Mouse (Mus musculus) adrenal gland (tissue): Measurements from ENCODE around the gene Flnb.

Source experiments
- intact Hi-C: fragments of 180-260 bp; cut with DNase I; formaldehyde crosslinking; loops from one replicate; pipeline ENCODE4 v1.15.1; 2025

Gene Flnb

DNA sequence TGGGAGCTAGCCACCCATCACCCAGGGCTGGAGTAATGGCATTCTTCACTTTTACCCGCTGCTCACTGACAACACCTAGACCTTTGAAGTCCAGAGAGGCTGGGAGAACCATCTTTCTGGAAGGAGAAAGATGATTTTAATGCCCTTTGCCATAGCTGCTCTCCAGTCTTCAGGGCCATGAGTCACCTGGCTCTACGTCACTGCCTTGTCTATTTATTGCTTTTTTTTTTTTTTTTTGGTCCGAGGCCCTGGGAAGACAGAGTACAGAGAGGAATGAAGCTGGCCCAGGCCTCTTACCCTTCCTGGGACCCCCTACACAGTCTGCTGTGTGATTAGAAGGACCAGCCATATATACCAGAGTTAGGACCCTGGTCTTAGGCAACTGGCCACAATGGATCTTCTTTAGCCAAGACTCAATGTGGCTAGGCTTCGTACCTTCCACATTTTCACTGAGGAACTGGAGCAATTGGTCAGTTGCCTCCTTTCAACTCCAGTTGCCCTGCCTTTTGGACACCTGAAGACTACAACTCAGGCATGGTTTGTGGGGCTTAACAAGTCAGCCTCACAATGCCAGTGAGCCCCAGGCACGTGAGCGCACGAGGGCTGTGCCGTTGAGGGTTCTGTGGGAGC lies 42.9 kb downstream of the Flnb start:
- intact Hi-C loops, result no loop called here

DNA sequence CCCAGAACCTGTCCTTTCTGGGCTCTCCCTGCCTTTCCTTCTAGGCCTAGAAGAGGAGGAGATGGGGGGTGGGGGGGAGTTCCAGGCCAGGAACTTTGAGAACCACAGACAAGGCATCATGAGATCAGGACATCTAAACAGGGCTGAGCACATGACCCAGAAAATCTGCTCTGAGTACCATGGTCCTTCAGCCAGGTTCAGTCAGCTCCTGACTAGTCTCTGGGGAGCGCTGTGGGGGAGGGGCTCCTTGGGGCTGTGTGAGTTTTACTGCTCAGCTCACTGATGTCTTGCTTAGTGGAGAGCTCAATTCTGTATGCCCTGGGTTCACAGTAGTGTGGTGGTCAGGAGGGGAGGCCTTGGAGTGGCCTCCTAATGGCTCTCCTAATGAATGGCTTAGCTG lies 43.5 kb downstream of the Flnb start:
- intact Hi-C loops, result no loop called here

DNA sequence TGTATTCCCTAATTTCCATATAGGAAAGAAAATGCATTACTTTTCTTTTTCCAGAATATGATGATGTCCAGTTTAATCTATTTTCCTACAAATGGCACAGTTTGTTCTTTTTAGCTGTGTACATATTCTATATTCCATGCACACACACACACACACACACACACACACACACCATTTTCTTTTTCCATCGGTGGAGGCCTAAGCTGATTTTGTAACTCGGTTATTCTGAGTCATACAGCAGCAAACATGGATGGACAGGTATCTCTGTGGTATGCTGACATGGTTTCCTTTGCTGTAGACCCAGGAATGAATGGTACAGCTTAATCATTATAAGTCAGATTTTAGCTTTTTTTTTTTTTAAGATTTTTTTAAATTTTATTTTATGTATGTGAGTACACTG lies 44.5 kb downstream of the Flnb start:
- intact Hi-C loops, result no loop called here

DNA sequence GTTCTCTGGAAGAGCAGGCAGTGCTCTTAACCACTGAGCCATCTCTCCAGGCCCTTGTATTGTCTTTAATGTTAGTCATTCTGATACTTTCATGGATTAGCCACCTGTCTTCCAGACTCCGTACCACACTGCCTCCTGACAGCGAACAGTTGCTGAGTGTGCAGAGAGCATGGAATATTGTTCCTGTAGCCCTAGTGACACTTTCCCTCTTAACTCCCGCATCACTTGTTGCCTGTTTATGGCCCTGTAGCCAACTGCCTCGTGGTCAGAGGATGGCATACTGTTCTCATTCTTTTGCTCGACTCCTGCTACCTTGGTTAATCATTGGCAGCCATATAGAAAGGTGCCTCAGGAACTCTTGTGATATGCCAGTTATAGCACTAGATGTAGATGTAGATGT lies 45.4 kb downstream of the Flnb start:
- intact Hi-C loops, result no loop called here

DNA sequence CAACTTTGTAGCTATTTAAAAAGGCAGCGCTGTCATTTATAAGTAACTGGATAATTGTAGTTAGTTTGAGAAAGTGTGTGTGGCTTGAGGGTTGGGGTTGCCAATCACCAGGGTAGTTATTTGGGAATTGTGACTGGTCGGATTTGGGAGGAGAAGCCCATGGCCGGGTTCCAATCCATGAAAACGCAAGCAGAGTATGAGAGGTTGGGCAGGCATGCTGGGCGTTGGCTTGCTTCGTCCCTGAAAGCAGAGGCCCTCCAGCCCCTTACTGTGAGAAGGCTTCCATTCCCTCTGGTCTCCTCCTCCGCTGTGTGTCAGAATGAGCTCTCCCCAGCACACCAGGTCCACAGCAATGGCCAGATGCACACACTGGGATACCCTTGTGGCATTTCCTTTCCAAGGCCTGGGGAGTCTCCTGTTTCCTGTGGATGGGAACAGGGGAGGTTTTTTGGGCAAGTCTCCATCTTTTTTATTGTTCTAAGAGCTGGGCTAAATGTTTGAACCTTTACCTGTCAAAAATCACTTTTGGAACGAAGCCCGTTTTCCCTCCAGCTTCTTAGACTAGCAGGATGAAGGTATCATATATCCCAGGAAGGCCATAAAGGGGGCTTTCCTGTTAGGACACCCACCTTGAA lies 46.2 kb downstream of the Flnb start:
- intact Hi-C loops, result no loop called here

DNA sequence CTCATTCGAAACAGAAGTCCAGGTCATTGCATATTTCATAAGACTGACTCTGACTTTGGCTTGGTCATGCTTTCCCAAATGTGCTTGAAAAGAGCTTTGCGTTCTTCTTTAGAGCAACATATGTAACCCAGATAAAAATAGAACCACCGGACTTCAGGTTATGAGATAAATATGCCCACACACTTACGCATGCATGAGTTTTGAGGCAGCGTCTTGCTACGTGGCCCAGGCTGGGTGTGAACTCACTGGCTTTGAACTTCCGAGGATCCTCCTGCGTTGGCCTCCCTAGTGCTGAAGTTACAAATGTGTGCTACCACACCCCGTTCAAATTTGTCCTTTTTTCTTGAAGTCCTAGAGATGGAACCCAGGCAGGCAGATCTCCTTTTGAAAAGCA lies 46.7 kb downstream of the Flnb start:
- intact Hi-C loops, result no loop called here

DNA sequence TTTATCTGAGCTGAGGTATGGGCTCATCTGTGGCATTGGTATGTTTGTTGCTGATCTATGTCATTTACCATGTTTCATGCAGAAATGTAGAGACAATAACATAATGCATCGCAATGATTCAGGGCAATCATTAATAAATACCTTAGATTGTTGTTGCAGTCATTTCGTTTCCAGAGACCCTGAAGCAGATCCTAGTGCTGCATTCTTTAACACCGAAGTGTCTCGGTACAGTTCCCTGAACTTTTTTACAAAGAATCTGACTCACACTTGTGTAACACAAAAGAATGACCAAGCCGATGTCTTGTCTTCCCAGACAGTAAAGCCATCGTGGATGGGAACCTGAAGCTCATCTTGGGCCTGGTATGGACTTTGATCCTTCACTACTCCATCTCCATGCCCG lies 49.5 kb downstream of the Flnb start:
- intact Hi-C loops, result no loop called here

DNA sequence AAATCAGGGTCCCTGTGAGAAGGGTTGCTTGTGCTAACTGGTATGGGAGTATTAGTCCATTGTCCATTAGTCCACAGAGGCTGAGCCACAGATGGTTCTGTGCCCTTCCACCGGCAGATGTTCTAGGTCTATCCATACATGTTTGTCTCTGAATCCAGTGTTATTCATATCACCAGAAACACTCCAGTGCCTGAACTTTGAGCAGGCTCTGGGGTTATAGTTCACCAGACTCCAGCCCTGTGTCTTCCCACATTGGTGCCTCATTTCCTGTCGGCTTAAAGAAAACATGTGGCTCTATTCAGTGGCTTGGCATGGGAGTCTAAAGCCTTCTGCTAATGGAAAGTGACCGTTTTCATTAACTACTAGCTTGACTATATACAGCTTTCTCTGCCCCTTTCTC lies 50.1 kb downstream of the Flnb start:
- intact Hi-C loops, result no loop called here

DNA sequence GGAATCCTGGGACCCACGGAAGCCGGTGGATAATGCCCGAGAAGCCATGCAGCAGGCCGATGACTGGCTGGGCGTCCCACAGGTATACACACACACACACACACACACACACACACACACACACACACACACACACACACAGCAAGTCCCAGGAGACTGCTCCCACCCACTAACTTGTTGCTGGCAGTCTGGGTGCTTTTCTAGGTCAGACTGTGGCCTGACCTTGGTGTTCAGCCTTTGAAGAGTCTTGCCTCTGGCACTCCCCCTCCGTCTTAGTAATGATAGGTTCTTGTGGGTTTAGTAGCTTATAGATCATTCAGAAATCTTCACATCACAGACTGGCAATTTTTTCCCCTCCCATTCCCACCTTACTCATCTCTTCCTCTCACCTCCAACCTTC lies 52.0 kb downstream of the Flnb start:
- intact Hi-C loops, result loop anchor here (10.0 kb wide), 2 partner anchors 45 to 55 kb away; no protein-coding TSS in a partner anchor

DNA sequence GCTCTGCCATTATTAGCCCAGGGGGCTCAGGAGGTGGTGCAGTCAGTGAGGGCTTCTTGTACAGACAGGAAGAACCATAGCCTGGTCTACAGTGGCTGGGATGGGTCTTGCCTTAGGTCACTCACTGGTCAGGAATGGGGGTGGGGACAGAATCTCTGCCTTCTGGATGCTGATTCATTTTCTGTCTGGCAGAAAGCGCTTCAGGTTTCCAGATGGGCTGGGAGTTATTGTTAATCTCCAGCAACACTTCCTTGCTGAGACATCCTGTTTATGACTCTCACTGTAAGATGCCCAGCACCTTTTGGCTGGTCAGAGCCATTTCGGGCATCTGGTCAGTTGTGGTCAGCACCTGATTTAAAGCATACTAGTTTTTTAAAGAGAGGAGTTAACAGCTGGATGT lies 55.8 kb downstream of the Flnb start:
- intact Hi-C loops, result loop anchor here (10.0 kb wide), 2 partner anchors 49 to 51 kb away; no protein-coding TSS in a partner anchor

DNA sequence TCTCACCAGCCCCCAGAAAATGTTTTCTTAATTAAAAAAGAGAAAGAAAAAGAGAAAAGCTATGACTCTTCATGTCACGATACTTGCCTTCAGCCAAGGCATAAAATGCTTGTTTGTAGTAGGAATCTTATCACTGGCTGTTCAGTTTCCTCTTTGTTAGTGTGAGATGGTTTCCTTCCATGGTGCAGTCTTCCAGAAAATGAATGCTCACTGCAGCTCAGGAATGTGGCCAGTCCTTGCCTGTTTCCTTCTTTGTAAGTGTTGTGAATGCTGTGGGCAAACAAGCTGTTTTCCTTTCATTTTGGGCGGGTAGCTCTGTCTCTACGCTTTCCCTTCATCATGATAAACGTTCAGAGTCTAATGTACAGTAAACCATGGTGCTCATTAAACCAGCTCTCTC lies 56.7 kb downstream of the Flnb start:
- intact Hi-C loops, result loop anchor here (10.0 kb wide), 2 partner anchors 50 kb away; no protein-coding TSS in a partner anchor

DNA sequence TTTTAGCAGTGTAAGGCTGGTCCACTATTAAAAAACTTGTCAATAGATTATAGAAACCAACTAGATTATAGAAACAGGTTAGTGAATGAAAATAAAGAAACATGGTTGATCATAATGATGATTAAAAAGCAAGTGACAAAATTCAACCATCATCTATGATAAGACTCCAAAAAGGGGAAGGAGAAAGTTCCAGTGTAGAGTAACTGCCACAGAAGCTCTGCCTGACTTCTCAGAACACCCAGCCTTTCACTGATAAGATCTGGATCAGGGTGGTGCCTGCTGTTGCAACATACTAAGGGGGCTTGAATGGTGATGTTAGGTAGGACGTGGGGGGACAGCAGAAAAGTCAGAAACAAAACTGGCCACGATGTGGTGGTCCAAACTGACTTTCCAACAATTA lies 60.2 kb downstream of the Flnb start:
- intact Hi-C loops, result loop anchor here (10.0 kb wide), 2 partner anchors 47 to 53 kb away; no protein-coding TSS in a partner anchor

DNA sequence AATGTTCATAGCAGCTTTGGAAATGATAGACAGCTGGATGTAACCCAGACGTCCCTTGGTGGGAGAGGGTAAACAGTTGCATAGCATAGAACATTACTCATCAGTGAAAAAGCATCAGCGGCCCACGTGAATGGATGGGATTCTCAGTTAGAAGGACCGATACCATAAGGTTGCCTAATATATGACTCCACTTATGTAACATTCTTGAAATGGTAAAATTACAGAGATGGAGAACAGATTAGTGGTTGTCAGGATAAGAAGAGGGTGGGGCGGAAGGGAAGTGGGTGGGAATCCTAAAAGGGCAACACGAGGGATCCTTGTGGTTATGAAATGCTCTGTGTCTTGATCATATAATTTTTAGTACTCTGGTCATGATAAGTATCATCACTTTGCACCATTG lies 62.6 kb downstream of the Flnb start:
- intact Hi-C loops, result no loop called here

DNA sequence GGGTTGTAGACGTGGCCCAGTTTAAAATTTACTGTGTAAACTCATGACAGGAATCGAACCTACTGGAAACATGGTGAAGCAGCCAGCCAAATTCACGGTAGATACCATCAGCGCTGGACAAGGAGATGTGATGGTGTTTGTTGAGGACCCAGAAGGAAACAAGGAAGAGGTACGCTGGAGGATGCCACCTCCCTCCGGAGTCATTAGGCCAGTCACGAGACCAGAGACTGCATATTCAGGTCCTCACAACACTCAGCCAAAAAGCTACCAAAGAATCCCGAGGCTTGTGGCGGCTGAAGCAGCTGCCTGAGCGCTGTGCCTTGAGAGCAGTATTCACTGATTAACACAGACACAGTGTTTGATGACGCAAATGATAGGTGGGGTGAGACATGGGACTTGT lies 63.8 kb downstream of the Flnb start:
- intact Hi-C loops, result no loop called here

DNA sequence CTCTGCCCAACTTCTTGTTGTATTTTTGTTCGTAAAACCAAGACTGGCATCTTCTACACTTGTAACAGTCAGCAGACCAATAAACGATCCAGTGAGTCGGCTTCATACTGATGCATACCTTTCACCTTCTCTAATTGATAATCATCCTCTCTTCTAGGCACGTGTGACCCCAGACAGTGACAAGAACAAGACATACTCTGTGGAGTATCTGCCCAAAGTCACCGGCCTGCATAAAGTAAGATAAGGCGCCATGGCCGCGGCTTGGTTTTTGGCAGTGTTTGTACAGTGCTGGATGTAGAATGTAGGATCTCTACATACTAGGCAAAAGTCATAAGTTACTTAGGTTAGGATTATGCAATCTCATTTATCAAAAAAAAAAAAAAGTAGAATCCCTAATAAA lies 64.3 kb downstream of the Flnb start:
- intact Hi-C loops, result no loop called here

DNA sequence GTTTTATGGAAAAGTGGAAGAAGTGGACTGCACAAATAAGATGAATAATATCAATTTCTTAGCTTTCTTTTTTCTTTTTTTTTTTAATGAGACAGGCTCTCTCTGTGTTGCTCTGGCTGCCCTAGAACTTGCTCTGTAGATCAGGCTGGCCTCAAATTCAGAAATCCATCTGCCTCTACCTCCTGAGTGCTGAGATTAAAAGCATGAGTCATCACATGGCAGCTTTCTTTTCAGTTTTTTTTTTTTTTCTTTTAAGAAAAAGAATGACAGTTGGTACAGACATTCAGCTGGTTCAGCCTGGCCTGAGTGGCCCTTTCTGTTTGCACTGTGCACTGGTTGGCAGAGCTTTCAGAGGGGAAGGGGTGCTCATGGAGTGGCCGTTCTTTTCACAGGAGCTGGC lies 66.4 kb downstream of the Flnb start:
- intact Hi-C loops, result no loop called here

DNA sequence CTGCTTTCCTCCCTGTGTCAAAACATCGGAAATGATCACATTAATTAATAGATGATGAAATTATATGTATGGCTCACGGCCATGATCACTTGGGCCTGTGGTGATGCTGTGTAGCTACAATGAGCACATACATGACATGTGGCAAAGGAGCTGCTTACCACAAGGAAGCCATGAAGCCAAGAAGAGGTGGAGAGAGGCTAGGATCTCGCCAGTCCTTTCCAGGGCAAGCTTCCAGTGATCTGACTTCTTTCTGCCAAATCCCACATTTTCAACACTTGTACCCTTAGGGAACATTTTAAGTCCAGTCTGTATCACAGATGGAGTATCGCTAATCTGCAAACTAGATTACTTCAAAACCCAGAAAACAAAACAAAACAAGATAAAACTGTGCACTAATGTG lies 67.1 kb downstream of the Flnb start:
- intact Hi-C loops, result no loop called here

DNA sequence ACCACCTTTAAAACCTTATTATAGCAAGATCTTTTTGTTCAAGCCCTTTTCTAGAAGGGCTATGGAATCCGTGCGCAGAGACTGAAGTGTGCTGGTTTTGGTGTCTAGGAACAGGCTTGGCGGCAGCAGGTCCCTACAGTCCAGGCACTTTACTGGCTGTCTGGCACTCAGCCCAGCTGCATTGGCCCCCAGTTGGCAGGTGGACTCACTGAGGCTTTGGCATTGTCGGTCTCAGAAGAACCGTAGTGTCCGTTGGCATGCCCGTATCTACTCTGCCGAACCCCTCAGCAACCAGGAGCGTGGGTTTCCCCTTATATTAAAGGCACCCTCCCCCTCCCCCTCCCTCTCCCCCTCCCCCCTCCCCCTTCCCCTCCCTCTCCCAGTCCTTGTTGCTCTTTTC lies 67.8 kb downstream of the Flnb start:
- intact Hi-C loops, result no loop called here

DNA sequence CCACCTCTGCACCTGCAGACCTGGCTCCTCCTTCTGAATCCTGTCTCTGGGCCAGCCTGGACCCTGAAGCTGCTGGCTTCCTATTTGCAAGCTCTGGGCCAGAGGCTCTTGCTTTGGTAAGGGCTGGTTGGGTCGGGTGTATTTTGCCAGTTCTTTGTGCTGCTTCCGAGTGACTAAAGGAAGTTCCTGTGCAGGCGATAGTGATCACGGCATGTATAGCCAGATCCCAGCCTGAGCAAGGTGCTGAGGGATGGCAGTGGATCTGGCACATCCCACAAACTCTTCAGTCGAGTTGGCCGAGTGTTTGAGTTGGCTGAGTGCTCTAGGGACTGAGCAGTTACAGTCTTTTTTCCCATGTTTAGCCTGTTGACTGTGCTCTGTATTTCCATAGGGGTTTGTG lies 68.3 kb downstream of the Flnb start:
- intact Hi-C loops, result no loop called here

DNA sequence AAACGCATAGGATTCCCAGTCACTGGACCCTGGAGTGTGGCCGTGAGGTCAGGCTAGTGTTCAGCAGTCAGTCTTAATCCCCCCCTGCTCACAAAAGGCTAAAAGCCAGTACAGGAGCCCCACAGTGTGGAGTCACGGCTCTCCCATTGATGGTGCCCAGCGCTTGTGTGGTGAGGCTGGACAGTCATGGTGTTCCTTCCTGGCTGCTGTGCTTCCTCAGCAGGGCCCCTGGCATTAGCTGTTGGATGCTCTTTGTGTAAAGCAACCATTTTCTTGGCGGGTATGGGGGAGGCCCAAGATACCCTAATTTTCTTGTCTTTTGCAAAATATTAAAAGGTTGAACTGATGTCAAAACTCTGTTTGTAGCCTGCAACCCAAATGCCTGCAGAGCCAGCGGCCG lies 69.4 kb downstream of the Flnb start:
- intact Hi-C loops, result no loop called here

DNA sequence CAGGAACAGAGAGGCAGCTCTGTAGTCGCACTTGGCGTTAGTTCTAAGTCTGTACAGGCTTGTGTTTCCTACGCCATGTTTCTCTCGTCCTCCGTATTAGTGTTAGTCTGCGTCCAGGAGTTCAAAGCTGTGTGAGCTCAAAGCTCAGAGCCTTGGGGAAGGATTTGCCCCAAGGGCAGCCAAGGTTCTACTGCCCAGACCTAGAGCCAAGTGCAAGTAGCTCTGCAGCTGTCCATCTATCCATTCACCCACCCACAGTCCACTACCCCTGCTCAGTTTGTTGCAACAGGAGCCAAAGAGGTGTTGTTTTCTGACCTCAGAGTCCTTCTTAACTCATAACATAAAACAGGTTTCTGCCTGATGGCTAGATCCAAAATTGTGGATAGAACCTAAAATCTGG lies 70.5 kb downstream of the Flnb start:
- intact Hi-C loops, result no loop called here

DNA sequence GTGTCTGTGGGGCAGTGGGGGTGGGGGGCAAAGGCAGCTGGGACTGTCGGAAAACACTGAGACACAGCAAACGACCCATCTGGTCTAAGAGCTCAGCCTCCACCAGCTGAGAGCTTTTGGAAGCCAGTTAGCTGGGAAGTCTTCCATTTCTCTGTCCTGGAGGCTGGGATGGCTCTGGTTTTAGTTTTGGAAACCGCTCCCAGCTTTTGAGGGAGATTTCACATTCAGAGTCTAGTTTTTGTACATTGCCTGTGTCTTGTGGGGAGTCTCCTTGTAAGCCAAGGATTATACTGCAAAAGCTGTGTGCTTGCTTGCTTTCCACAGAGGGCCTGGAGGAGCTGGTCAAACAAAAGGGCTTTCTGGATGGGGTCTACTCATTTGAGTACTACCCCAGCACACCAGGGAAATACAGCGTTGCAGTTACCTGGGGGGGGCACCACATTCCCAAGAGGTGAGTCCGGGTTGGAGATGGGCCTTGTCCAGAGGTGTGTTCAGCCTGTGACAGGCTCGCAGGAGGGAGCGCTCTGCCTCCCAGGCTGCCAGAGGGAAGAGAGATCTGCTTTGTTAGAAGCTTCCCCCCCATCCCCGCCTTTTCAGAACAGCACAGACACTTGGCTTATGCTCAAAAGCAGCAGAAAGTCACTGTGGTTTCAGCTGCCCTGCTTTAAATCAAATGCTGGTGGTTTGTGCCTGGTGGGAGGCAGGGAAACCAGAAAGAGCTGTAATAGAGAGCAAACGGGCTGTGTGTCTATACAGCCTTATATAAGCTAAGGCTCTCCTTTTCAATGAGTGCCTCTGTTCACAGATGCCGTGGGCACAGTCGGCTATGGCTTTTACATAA lies 71.3 kb downstream of the Flnb start:
- intact Hi-C loops, result no loop called here
